Mouse (Mus musculus) bone marrow, adult 2 months (tissue): ENCODE measurements at regions not wholly inside any gene's neighbourhood (a gene's known extent, or its start where the extent isn't known, plus 50 kb on each side); places are given as distances from the start of the nearest gene placed in this dataset.
"Not testable (repeated sequence)": the region's sequence is repeated elsewhere in the genome, so short reads cannot be mapped to it uniquely, and the experiment has no call there.

ENCODE experiments used
- CTCF ChIP-seq: fragments of 200-500 bp; IDR thresholded peaks from 2 replicates; pipeline ENCODE4 v1.5.1; 2011; ENCODE audit warnings: low read length, control low read depth; ENCODE audit not compliant: control insufficient read depth, insufficient read depth
- POLR2A ChIP-seq: fragments of 200-500 bp; IDR thresholded peaks from 2 replicates; pipeline ENCODE4 v1.6.1; 2011; ENCODE audit warnings: low read depth, mild to moderate bottlenecking, control low read depth, low read length, borderline replicate concordance; ENCODE audit not compliant: control insufficient read depth

- TF ChIP-seq CTCF, POLR2A: not testable (repeated sequence)
These were observed 1077.7 kb downstream of the Basp1 start for GRCm38 (mm10) chr15:24335876-24336275.
